Comparison of ENCODE assay signal across 11 mouse cellular contexts in the genomic region with DNA sequence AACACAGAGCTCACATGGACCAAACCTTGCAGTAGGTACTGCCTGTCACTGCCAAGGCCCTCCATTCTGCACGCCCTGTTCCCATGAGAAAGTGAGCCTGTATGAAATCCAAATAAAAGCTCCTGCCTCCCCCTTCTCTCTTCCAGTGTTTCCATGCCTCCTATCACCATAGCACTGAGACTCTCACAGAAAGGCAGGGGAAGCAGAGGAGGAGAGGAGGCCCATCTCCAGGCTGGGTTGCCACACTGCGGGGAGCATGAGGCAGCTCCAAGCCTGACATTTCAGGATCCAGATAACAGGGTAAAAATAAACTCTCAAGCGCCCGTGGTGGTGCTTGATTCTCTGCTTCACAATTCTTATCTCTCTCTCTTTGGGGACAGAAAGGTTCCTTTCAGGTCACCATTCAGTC.
DNase-seq lines count a peak whose midpoint lies in the region; ATAC-seq and TF ChIP-seq lines count a peak whose summit lies in the region.
"Had no signal": no experiment of that assay in that cellular context is flagged by ENCODE, and none has a peak within 500 bp of the region (broad histone marks: within the 10 kb centered on the region; RNA-seq: fewer than 3 reads in every experiment).

No protein-coding gene starts in this region.

- no peak overlapping the region for H3K9ac ChIP-seq in MEL (ENCODE audit: control insufficient read depth, low read depth, low read length, poor library complexity, severe bottlenecking)
- H3K9ac ChIP-seq in heart, embryonic 15.5 days: no peak overlapping the region
- H3K9ac ChIP-seq: embryonic facial prominence, embryonic 13.5 days; limb, embryonic 13.5 days; midbrain, embryonic 15.5 days had no signal

- no peaks in the 10 kb centered on the region for H3K79me2 ChIP-seq in MEL (ENCODE audit: control insufficient read depth, insufficient read depth, low read length, poor library complexity)

- H3K27me3 ChIP-seq in MEL (ENCODE audit: control insufficient read depth in 1 of 2, insufficient read depth in 2 of 2, low read length in 2 of 2): no peaks in the 10 kb centered on the region
- H3K27me3 ChIP-seq in heart, embryonic 15.5 days: no peaks in the 10 kb centered on the region
- H3K27me3 ChIP-seq: limb, embryonic 13.5 days; midbrain, embryonic 15.5 days had no signal

- peak; percentile 79 for ATAC-seq in heart, embryonic 15.5 days (replicated peaks; ENCODE audit: insufficient number of reproducible peaks, insufficient read depth, low FRiP score, low read depth)
- no peak for ATAC-seq in CD4-positive, CD25-positive, alpha-beta regulatory T cell, adult 4 months
- ATAC-seq in erythroblast, adult 5-6 weeks (replicated peaks; ENCODE audit: low FRiP score, poor library complexity, severe bottlenecking): no peak
- ATAC-seq in megakaryocyte progenitor cell, adult 5-6 weeks (replicated peaks; ENCODE audit: poor library complexity): no peak
- ATAC-seq: midbrain, embryonic 15.5 days had no signal

- TF ChIP-seq POLR2A in MEL (IDR thresholded peaks at IDR 0.05; ENCODE audit: control insufficient read depth in 1 of 2, insufficient read depth in 1 of 2, low read depth in 1 of 2, low read length in 2 of 2, poor library complexity in 1 of 2): no peak

- peaks cover 2 to 25% of the 10 kb centered on the region in 2 experiments; a peak in 3 of 4 replicates for H3K4me1 ChIP-seq in MEL (ENCODE audit: control insufficient read depth in 1 of 2, insufficient read depth in 2 of 2, low read length in 2 of 2)
- peaks cover 52% of the 10 kb centered on the region for H3K4me1 ChIP-seq in heart, embryonic 15.5 days (replicated peaks)
- H3K4me1 ChIP-seq: limb, embryonic 13.5 days had no signal

- peak; percentile 58 to 64; a peak in 3 of 4 replicates for TF ChIP-seq EP300 in MEL (IDR thresholded peaks at IDR 0.05; ENCODE audit: low read depth in 1 of 2, low read length in 2 of 2)

- TF ChIP-seq RAD21 in MEL (IDR thresholded peaks at IDR 0.05; ENCODE audit: low read depth, low read length): no peak

- 19% methylated on average over 4 of the region's 4 CpGs for WGBS in heart, embryonic 15.5 days

- H3K9me3 ChIP-seq in MEL (replicated peaks; ENCODE audit: insufficient read depth, low read length): no peaks in the 10 kb centered on the region
- H3K9me3 ChIP-seq in heart, embryonic 15.5 days (replicated peaks): no peaks in the 10 kb centered on the region
- H3K9me3 ChIP-seq: embryonic facial prominence, embryonic 13.5 days; limb, embryonic 13.5 days; midbrain, embryonic 15.5 days had no signal

- H3K4me2 ChIP-seq in heart, embryonic 15.5 days: no peak overlapping the region
- H3K4me2 ChIP-seq: embryonic facial prominence, embryonic 13.5 days; limb, embryonic 13.5 days; midbrain, embryonic 15.5 days had no signal

- no peak overlapping the region for H3K27ac ChIP-seq in MEL (ENCODE audit: control insufficient read depth, low read depth, low read length)
- H3K27ac ChIP-seq in heart, embryonic 15.5 days: peak overlapping the region; percentile 83
- H3K27ac ChIP-seq: embryonic facial prominence, embryonic 13.5 days; limb, embryonic 13.5 days; midbrain, embryonic 15.5 days had no signal

- peak; percentile 46 for DNase-seq in MEL (ENCODE audit: low read depth, low spot score)
- DNase-seq in MEL-GATA-1-ER (ENCODE audit: extremely low read depth, low read depth): peak; percentile 43
- DNase-seq in left cerebral cortex, postnatal 14 days (ENCODE audit: low spot score in 2 of 2): peak; percentile 71 to 92
- DNase-seq in cerebellum, postnatal 4 days (ENCODE audit: low spot score in 2 of 2): no peak

- H3K36me3 ChIP-seq in MEL (ENCODE audit: control insufficient read depth in 1 of 2, insufficient read depth in 2 of 2, low read length in 2 of 2): peaks cover 0 to 14% of the 10 kb centered on the region in 2 experiments; a peak in 2 of 4 replicates
- H3K36me3 ChIP-seq in heart, embryonic 15.5 days: no peaks in the 10 kb centered on the region
- H3K36me3 ChIP-seq: embryonic facial prominence, embryonic 13.5 days; limb, embryonic 13.5 days; midbrain, embryonic 15.5 days had no signal

- no peak for TF ChIP-seq CTCF in MEL (IDR thresholded peaks at IDR 0.05 in 2 of 3, conservative IDR thresholded peaks at IDR 0.05 in 1 of 3; ENCODE audit: control insufficient read depth in 1 of 3, insufficient read depth in 1 of 3, low read depth in 2 of 3, low read length in 3 of 3, poor library complexity in 1 of 3, severe bottlenecking in 1 of 3)

- no peak overlapping the region for H3K4me3 ChIP-seq in MEL (ENCODE audit: control insufficient read depth in 1 of 2, insufficient read depth in 1 of 2, low read depth in 2 of 2, low read length in 2 of 2)
- H3K4me3 ChIP-seq in heart, embryonic 15.5 days: no peak overlapping the region
- H3K4me3 ChIP-seq: embryonic facial prominence, embryonic 13.5 days; limb, embryonic 13.5 days; midbrain, embryonic 15.5 days had no signal

- intact Hi-C loops in left cerebral cortex, postnatal 14 days (cut with DNase I): loop anchor here (2.0 kb wide), 1 partner anchor 165 kb away; no protein-coding TSS in a partner anchor

TF ChIP-seq in MEL, 35 proteins besides CTCF, POLR2A, EP300 and RAD21:
- 0 out of 2 replicates have a peak, but pooled peaks have one; percentile 60 for TF ChIP-seq MEF2A (IDR thresholded peaks at IDR 0.05; ENCODE audit: extremely low read depth, insufficient replicate concordance, low read depth, low read length, poor library complexity, severe bottlenecking)
- TF ChIP-seq RCOR1 (IDR thresholded peaks at IDR 0.05; ENCODE audit: low read depth, low read length): peak; percentile 40; the same call in 1 of the 2 replicates
- peak; percentile 40; the same call in 1 of the 2 replicates for TF ChIP-seq TCF12 (IDR thresholded peaks at IDR 0.05; ENCODE audit: low read depth, low read length)
- no peak for TF ChIP-seq TBP (IDR thresholded peaks at IDR 0.05; ENCODE audit: low read depth, low read length)
- TF ChIP-seq GATA1 (IDR thresholded peaks at IDR 0.05; ENCODE audit: low read depth, low read length): peak; percentile 77
TF ChIP-seq in MEL: peak in this region for 4.

Comparison
In these comparisons a context has a peak if more than half of its experiments do, and no peak if none do; other contexts are left out.
1. DNase-seq: peak in MEL (single experiment), MEL-GATA-1-ER (single experiment) and left cerebral cortex, postnatal 14 days (2 of 2); none in cerebellum, postnatal 4 days (0 of 2).